Mouse (Mus musculus) embryo, embryonic 11 days (tissue): Measurements from ENCODE around the gene Gm16223.

Source experiments
- DNase-seq: peaks from one replicate; pipeline ENCODE4 v3.0.0-alpha.2; 2015

Gm16223 gene

GRCm38 (mm10) chr5:42224840-42225239, 157.1 kb downstream of the Gm16223 start:
- DNase-seq: no peak

GRCm38 (mm10) chr5:42228631-42229030, 160.9 kb downstream of the Gm16223 start:
- no peak for DNase-seq

- DNase-seq: no peak
Measured at GRCm38 (mm10) chr5:42239291-42239690, 171.5 kb downstream of the Gm16223 start.

GRCm38 (mm10) chr5:42239806-42240205, 172.0 kb downstream of the Gm16223 start:
- DNase-seq: no peak

GRCm38 (mm10) chr5:42250376-42250775, 182.6 kb downstream of the Gm16223 start:
- no peak for DNase-seq
